Mouse (Mus musculus) lung, postnatal 4 days (tissue): Measurements from ENCODE around the gene Plek.

Source experiments
- DNase-seq, 2 experiments: peaks; one replicate each; pipeline ENCODE4 v3.0.0; 2021

Plek gene

GRCm38 (mm10) chr11:16948756-16949155 lies 103.4 kb downstream of the Plek start:
- peak in 1 of 2 experiments; percentile 51 for DNase-seq

- DNase-seq = no peak
Measured at GRCm38 (mm10) chr11:16943016-16943415, 109.2 kb downstream of the Plek start.

GRCm38 (mm10) chr11:16941973-16942452 lies 110.2 kb downstream of the Plek start:
- DNase-seq = no peak

- DNase-seq = no peak
Measured at GRCm38 (mm10) chr11:16941103-16941793, 110.9 kb downstream of the Plek start.

GRCm38 (mm10) chr11:16935577-16936236 lies 116.5 kb downstream of the Plek start:
- no peak for DNase-seq

GRCm38 (mm10) chr11:16932159-16932558 lies 120.0 kb downstream of the Plek start:
- no peak for DNase-seq
